Mouse (Mus musculus) heart, postnatal 25 days (tissue): ENCODE measurements around the gene Filip1l. TPM values are rescaled to one million over a fixed set of nuclear protein-coding genes. Genes with fewer than 3 reads are reported as not detected.

ENCODE experiments used
- DNase-seq: peaks from one replicate; pipeline ENCODE4 v3.0.0; 2022; ENCODE audit warnings: low spot score
- intact Hi-C: fragments of 180-260 bp; cut with DNase I; formaldehyde crosslinking; loops from one replicate; pipeline ENCODE4 v1.15.1; 2025
- total RNA-seq, 2 experiments: library from RNA; stranded (reverse); gene quantifications; 2 replicates each; pipeline ENCODE4 v1.2.3; 2021

Gene Filip1l
- total RNA-seq, 2 experiments from 2014 or later = 32.9 to 40.7 TPM

- intact Hi-C loops = no loop called here
- no peak for DNase-seq
Observed at GRCm38 (mm10) chr16:57349689-57350088, 3.2 kb upstream of the Filip1l start.

- intact Hi-C loops = no loop called here
- no peak for DNase-seq
Observed at GRCm38 (mm10) chr16:57353166-57353721, 351 bp downstream of the Filip1l start.

- no peak for DNase-seq
- intact Hi-C loops = no loop called here
Observed at GRCm38 (mm10) chr16:57353932-57354331, 1.0 kb downstream of the Filip1l start.

GRCm38 (mm10) chr16:57356454-57356853 is 3.6 kb downstream of the Filip1l start:
- no peak for DNase-seq
- intact Hi-C loops = loop anchor here (5.0 kb wide), 1 partner anchor 89 kb away; no protein-coding TSS in a partner anchor

GRCm38 (mm10) chr16:57357011-57357410 is 4.1 kb downstream of the Filip1l start:
- intact Hi-C loops = loop anchor here (5.0 kb wide), 1 partner anchor 90 kb away; no protein-coding TSS in a partner anchor
- DNase-seq = no peak

- intact Hi-C loops = loop anchor here (5.0 kb wide), 1 partner anchor 92 kb away; no protein-coding TSS in a partner anchor
- DNase-seq = no peak
Observed at GRCm38 (mm10) chr16:57359251-57359650, 6.4 kb downstream of the Filip1l start.

- intact Hi-C loops = loop anchor here (5.0 kb wide), 1 partner anchor 37 kb away; no protein-coding TSS in a partner anchor
- DNase-seq = no peak
Observed at GRCm38 (mm10) chr16:57360785-57361184, 7.9 kb downstream of the Filip1l start.

- intact Hi-C loops = loop anchor here (5.0 kb wide), 1 partner anchor 34 kb away; no protein-coding TSS in a partner anchor
- DNase-seq = peak; percentile 56
Observed at GRCm38 (mm10) chr16:57362679-57363401, 9.9 kb downstream of the Filip1l start.

- no peak for DNase-seq
- intact Hi-C loops = loop anchor here (5.0 kb wide), 1 partner anchor 33 kb away; no protein-coding TSS in a partner anchor
Observed at GRCm38 (mm10) chr16:57364498-57364897, 11.6 kb downstream of the Filip1l start.

- intact Hi-C loops = no loop called here
- DNase-seq = no peak
Observed at GRCm38 (mm10) chr16:57366141-57366540, 13.2 kb downstream of the Filip1l start.

- DNase-seq = no peak
- intact Hi-C loops = no loop called here
Observed at GRCm38 (mm10) chr16:57366941-57367694, 14.2 kb downstream of the Filip1l start.

- DNase-seq = no peak
- intact Hi-C loops = no loop called here
Observed at GRCm38 (mm10) chr16:57369846-57370496, 17.1 kb downstream of the Filip1l start.

- DNase-seq = no peak
- intact Hi-C loops = no loop called here
Observed at GRCm38 (mm10) chr16:57372156-57372555, 19.3 kb downstream of the Filip1l start.

- intact Hi-C loops = no loop called here
- DNase-seq = no peak
Observed at GRCm38 (mm10) chr16:57375248-57375837, 22.4 kb downstream of the Filip1l start.

GRCm38 (mm10) chr16:57378631-57379330 is 25.9 kb downstream of the Filip1l start:
- DNase-seq = no peak
- intact Hi-C loops = no loop called here

- intact Hi-C loops = no loop called here
- DNase-seq = no peak
Observed at GRCm38 (mm10) chr16:57383266-57383971, 30.5 kb downstream of the Filip1l start.

GRCm38 (mm10) chr16:57384274-57384673 is 31.4 kb downstream of the Filip1l start:
- intact Hi-C loops = no loop called here

GRCm38 (mm10) chr16:57389566-57390251 is 36.8 kb downstream of the Filip1l start:
- intact Hi-C loops = no loop called here
- no peak for DNase-seq

More at GRCm38 (mm10) chr16:57384274-57384673, 31.4 kb downstream of the Filip1l start:
- DNase-seq = no peak
